Mouse (Mus musculus): ENCODE data around the gene Sept1. TPM values are rescaled to one million over a fixed set of nuclear protein-coding genes. Genes with fewer than 3 reads are reported as not detected.
"Not testable (repeated sequence)": the region's sequence is repeated elsewhere in the genome, so short reads cannot be mapped to it uniquely, and the experiment has no call there.

Gene Sept1
- total RNA-seq, 2 experiments from 2014 or later: 31.2 to 36.2 TPM

GRCm38 (mm10) chr7:127253821-127254769 lies 21.2 kb upstream of the Sept1 start:
- peak; percentile 94 for ATAC-seq (ENCODE audit: poor library complexity, severe bottlenecking)

GRCm38 (mm10) chr7:127253341-127253740 lies 20.4 kb upstream of the Sept1 start:
- no peak for ATAC-seq (ENCODE audit: poor library complexity, severe bottlenecking)

- ATAC-seq (ENCODE audit: poor library complexity, severe bottlenecking): peak; percentile 29
Measured at GRCm38 (mm10) chr7:127252414-127252813, 19.5 kb upstream of the Sept1 start.

- not testable (repeated sequence) for ATAC-seq (ENCODE audit: poor library complexity, severe bottlenecking)
Measured at GRCm38 (mm10) chr7:127250511-127250910, 17.6 kb upstream of the Sept1 start.

GRCm38 (mm10) chr7:127244658-127245510 lies 12.0 kb upstream of the Sept1 start:
- ATAC-seq (ENCODE audit: poor library complexity, severe bottlenecking): no peak

- peak; percentile 99 for ATAC-seq (ENCODE audit: poor library complexity, severe bottlenecking)
Measured at GRCm38 (mm10) chr7:127243870-127244657, 11.1 kb upstream of the Sept1 start, which contains the start of gene Zfp771. Gene Zfp771 (plus strand): TSS chr7:127244274.

- no peak for ATAC-seq (ENCODE audit: poor library complexity, severe bottlenecking)
Measured at GRCm38 (mm10) chr7:127243361-127243867, 10.5 kb upstream of the Sept1 start.

GRCm38 (mm10) chr7:127234777-127235176 lies 1.8 kb upstream of the Sept1 start:
- no peak for ATAC-seq (ENCODE audit: poor library complexity, severe bottlenecking)

GRCm38 (mm10) chr7:127233765-127234164 lies 835 bp upstream of the Sept1 start:
- no peak for ATAC-seq (ENCODE audit: poor library complexity, severe bottlenecking)

GRCm38 (mm10) chr7:127233368-127233749 lies 429 bp upstream of the Sept1 start:
- ATAC-seq (ENCODE audit: poor library complexity, severe bottlenecking): no peak

GRCm38 (mm10) chr7:127231826-127232621 lies 906 bp downstream of the Sept1 start:
- ATAC-seq (ENCODE audit: poor library complexity, severe bottlenecking): no peak

GRCm38 (mm10) chr7:127231376-127231775 lies 1.6 kb downstream of the Sept1 start:
- ATAC-seq (ENCODE audit: poor library complexity, severe bottlenecking): no peak

GRCm38 (mm10) chr7:127228615-127229303 lies 4.2 kb downstream of the Sept1 start:
- ATAC-seq (ENCODE audit: poor library complexity, severe bottlenecking): peak; percentile 73

- no peak for ATAC-seq (ENCODE audit: poor library complexity, severe bottlenecking)
Measured at GRCm38 (mm10) chr7:127225147-127225995, 7.6 kb downstream of the Sept1 start.

GRCm38 (mm10) chr7:127224616-127225015 lies 8.3 kb downstream of the Sept1 start:
- ATAC-seq (ENCODE audit: poor library complexity, severe bottlenecking): no peak

GRCm38 (mm10) chr7:127223515-127224478 lies 9.1 kb downstream of the Sept1 start:
- ATAC-seq (ENCODE audit: poor library complexity, severe bottlenecking): no peak

- no peak for ATAC-seq (ENCODE audit: poor library complexity, severe bottlenecking)
Measured at GRCm38 (mm10) chr7:127223106-127223505, 9.8 kb downstream of the Sept1 start.

Data from megakaryocyte, adult 5-6 weeks (primary cell).